Mouse (Mus musculus): ENCODE data around the gene Vmn1r219. TPM values are rescaled to one million over a fixed set of nuclear protein-coding genes. Genes with fewer than 3 reads are reported as not detected.
A peak's percentile ranks its signal among the peaks of the same experiment; 100 is the strongest.
"Not testable (repeated sequence)": the region's sequence is repeated elsewhere in the genome, so short reads cannot be mapped to it uniquely, and the experiment has no call there.

Vmn1r219 gene
- not detected in 2 replicates for polyA plus RNA-seq (2012; rRNA removed)

DNA sequence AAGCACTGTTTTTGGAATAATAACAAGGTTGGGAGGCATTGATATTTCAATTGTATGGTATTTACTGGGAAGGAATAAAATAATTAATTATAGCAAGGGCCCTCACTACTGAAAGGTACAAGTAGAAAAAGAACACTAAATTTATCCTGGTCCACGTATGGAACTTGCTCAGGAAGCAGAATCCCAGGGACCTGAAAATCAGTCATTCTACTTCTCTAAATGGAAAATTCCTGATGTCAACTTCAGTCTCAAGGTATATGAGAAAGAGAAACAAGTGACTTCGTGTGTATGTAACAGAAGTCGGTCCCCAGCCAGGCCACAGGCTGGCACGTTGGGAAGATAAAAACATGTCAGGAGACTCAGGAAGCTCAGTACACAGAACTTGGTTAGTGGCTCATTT lies at the start of gene Vmn1r219:
Gene Vmn1r219, plus strand, starts transcription at position 301 of the 400 bp plus-strand sequence.
- H3K4me3 ChIP-seq (ENCODE audit: insufficient read depth, low read depth, low read length): no peak within 1 kb of the TSS
- 74% methylated on average over 4 of the region's 4 CpGs for WGBS
- H3K27ac ChIP-seq (ENCODE audit: insufficient read depth, low read depth, low read length): no peak within 1 kb of the TSS
- no peak for DNase-seq
- no peaks in the 10 kb centered on the region for H3K27me3 ChIP-seq (replicated peaks; ENCODE audit: control insufficient read depth, insufficient read depth, low read length)
- H3K36me3 ChIP-seq (ENCODE audit: control insufficient read depth, insufficient read depth, low read length): no peaks in the 10 kb centered on the region
- TF ChIP-seq POLR2A (IDR thresholded peaks at IDR 0.05; ENCODE audit: low read depth, low read length) (no peak), CTCF (conservative IDR thresholded peaks at IDR 0.05; ENCODE audit: insufficient read depth, insufficient read length, low read depth, low read length) (no peak)
- no peaks in the 10 kb centered on the region for H3K4me1 ChIP-seq (ENCODE audit: control insufficient read depth, insufficient read depth, low read length)

GRCm38 (mm10) chr13:23118126-23118525 lies 41.0 kb upstream of the Vmn1r219 start, which contains the start of gene Vmn1r217:
Vmn1r217 (minus strand) TSS chr13:23118226.
- 46% methylated on average over 1 of the region's 1 CpGs for WGBS
- not testable (repeated sequence) for H3K36me3 ChIP-seq (ENCODE audit: control insufficient read depth, insufficient read depth, low read length); H3K4me1 ChIP-seq (ENCODE audit: control insufficient read depth, insufficient read depth, low read length); H3K4me3 ChIP-seq (ENCODE audit: insufficient read depth, low read depth, low read length); DNase-seq; H3K27me3 ChIP-seq (replicated peaks; ENCODE audit: control insufficient read depth, insufficient read depth, low read length); H3K27ac ChIP-seq (ENCODE audit: insufficient read depth, low read depth, low read length)

- Histone ChIP-seq H3K4me3 (ENCODE audit: insufficient read depth, low read depth, low read length) (no peak overlapping the region), H3K4me1 (ENCODE audit: control insufficient read depth, insufficient read depth, low read length) (no peaks in the 10 kb centered on the region), H3K27ac (ENCODE audit: insufficient read depth, low read depth, low read length) (no peak overlapping the region), H3K27me3 (replicated peaks; ENCODE audit: control insufficient read depth, insufficient read depth, low read length) (no peaks in the 10 kb centered on the region), H3K36me3 (ENCODE audit: control insufficient read depth, insufficient read depth, low read length) (no peaks in the 10 kb centered on the region)
- no peak for DNase-seq
- TF ChIP-seq CTCF (conservative IDR thresholded peaks at IDR 0.05; ENCODE audit: insufficient read depth, insufficient read length, low read depth, low read length) (no peak), POLR2A (IDR thresholded peaks at IDR 0.05; ENCODE audit: low read depth, low read length) (no peak)
- WGBS: 86% methylated on average over 2 of the region's 2 CpGs
These were observed 38.5 kb upstream of the Vmn1r219 start for GRCm38 (mm10) chr13:23120611-23121010.

DNA sequence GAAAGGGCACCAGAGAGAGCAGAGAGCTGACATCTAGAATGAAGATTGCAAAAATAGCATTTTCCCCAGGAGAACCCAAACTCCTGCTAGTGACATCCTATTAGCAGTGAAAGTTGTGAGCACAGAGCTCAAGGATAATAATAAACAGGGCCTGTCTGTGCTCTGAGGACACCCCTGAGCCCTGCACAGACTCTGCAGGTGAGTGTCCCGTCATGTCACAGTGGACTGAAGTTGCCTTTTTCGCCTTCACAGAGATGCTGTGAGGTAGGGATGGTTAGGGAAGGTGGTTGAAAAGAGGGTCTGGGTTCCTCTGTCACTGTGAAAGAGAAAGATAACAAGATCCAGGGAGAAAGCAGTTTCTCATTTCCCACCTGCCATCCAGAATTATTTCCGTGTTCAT lies 26.0 kb upstream of the Vmn1r219 start, which contains the start of gene Vmn1r218:
Gene Vmn1r218, plus strand, starts transcription at position 57 of the 400 bp plus-strand sequence.
- Histone ChIP-seq H3K27me3 (replicated peaks; ENCODE audit: control insufficient read depth, insufficient read depth, low read length) (no peaks in the 10 kb centered on the region), H3K4me3 (ENCODE audit: insufficient read depth, low read depth, low read length) (no peak within 1 kb of the TSS), H3K4me1 (ENCODE audit: control insufficient read depth, insufficient read depth, low read length) (no peaks in the 10 kb centered on the region), H3K36me3 (ENCODE audit: control insufficient read depth, insufficient read depth, low read length) (no peaks in the 10 kb centered on the region), H3K27ac (ENCODE audit: insufficient read depth, low read depth, low read length) (no peak within 1 kb of the TSS)
- WGBS: 59% methylated on average over 3 of the region's 3 CpGs
- DNase-seq: no peak
- TF ChIP-seq CTCF (conservative IDR thresholded peaks at IDR 0.05; ENCODE audit: insufficient read depth, insufficient read length, low read depth, low read length) (no peak), POLR2A (IDR thresholded peaks at IDR 0.05; ENCODE audit: low read depth, low read length) (no peak)

- Histone ChIP-seq H3K27ac (ENCODE audit: insufficient read depth, low read depth, low read length) (no peak overlapping the region), H3K4me1 (ENCODE audit: control insufficient read depth, insufficient read depth, low read length) (no peaks in the 10 kb centered on the region), H3K36me3 (ENCODE audit: control insufficient read depth, insufficient read depth, low read length) (no peaks in the 10 kb centered on the region), H3K27me3 (replicated peaks; ENCODE audit: control insufficient read depth, insufficient read depth, low read length) (no peaks in the 10 kb centered on the region), H3K4me3 (ENCODE audit: insufficient read depth, low read depth, low read length) (no peak overlapping the region)
- 50% methylated on average over 1 of the region's 1 CpGs for WGBS
- DNase-seq: no peak
- TF ChIP-seq CTCF (conservative IDR thresholded peaks at IDR 0.05; ENCODE audit: insufficient read depth, insufficient read length, low read depth, low read length) (no peak), POLR2A (IDR thresholded peaks at IDR 0.05; ENCODE audit: low read depth, low read length) (no peak)
These were observed 25.6 kb upstream of the Vmn1r219 start for GRCm38 (mm10) chr13:23133501-23133900.

GRCm38 (mm10) chr13:23138880-23139279 lies 20.2 kb upstream of the Vmn1r219 start:
- Histone ChIP-seq H3K27ac (ENCODE audit: insufficient read depth, low read depth, low read length) (no peak overlapping the region), H3K4me1 (ENCODE audit: control insufficient read depth, insufficient read depth, low read length) (no peaks in the 10 kb centered on the region), H3K27me3 (replicated peaks; ENCODE audit: control insufficient read depth, insufficient read depth, low read length) (no peaks in the 10 kb centered on the region), H3K4me3 (ENCODE audit: insufficient read depth, low read depth, low read length) (no peak overlapping the region), H3K36me3 (ENCODE audit: control insufficient read depth, insufficient read depth, low read length) (no peaks in the 10 kb centered on the region)
- TF ChIP-seq CTCF (conservative IDR thresholded peaks at IDR 0.05; ENCODE audit: insufficient read depth, insufficient read length, low read depth, low read length): no peak
- TF ChIP-seq POLR2A (IDR thresholded peaks at IDR 0.05; ENCODE audit: low read depth, low read length): no peak
- DNase-seq: no peak
- WGBS: 92% methylated on average over 2 of the region's 2 CpGs

DNA sequence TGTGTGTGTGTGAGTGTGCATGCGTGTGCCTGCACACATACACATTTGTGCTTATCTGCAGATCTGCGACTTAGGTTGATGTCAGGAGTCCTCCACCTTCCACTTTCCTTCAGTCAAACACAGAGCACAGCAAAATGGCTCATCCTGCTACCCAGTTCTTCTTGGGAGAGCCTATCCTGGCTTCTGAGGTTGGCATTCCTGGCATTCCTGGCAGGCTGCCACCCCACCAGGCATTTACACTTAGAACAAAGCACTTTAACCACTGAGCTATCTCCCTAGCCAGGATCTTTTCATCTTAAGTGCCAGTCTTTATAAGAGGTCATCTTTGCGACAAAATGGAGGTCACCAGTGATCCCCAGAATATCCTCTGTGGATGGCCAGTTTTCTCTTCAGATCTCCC lies 1.3 kb upstream of the Vmn1r219 start:
- Histone ChIP-seq H3K27me3 (replicated peaks; ENCODE audit: control insufficient read depth, insufficient read depth, low read length) (no peaks in the 10 kb centered on the region), H3K27ac (ENCODE audit: insufficient read depth, low read depth, low read length) (no peak overlapping the region), H3K4me1 (ENCODE audit: control insufficient read depth, insufficient read depth, low read length) (no peaks in the 10 kb centered on the region), H3K4me3 (ENCODE audit: insufficient read depth, low read depth, low read length) (no peak overlapping the region), H3K36me3 (ENCODE audit: control insufficient read depth, insufficient read depth, low read length) (no peaks in the 10 kb centered on the region)
- peak; percentile 60 for DNase-seq
- 72% methylated on average over 3 of the region's 3 CpGs for WGBS
- TF ChIP-seq POLR2A (IDR thresholded peaks at IDR 0.05; ENCODE audit: low read depth, low read length) (no peak), CTCF (conservative IDR thresholded peaks at IDR 0.05; ENCODE audit: insufficient read depth, insufficient read length, low read depth, low read length) (no peak)

- not testable (repeated sequence) for H3K4me1 ChIP-seq (ENCODE audit: control insufficient read depth, insufficient read depth, low read length); H3K36me3 ChIP-seq (ENCODE audit: control insufficient read depth, insufficient read depth, low read length); DNase-seq; H3K4me3 ChIP-seq (ENCODE audit: insufficient read depth, low read depth, low read length); H3K27ac ChIP-seq (ENCODE audit: insufficient read depth, low read depth, low read length); H3K27me3 ChIP-seq (replicated peaks; ENCODE audit: control insufficient read depth, insufficient read depth, low read length)
- 81% methylated on average over 4 of the region's 4 CpGs for WGBS
These were observed 7.4 kb downstream of the Vmn1r219 start for GRCm38 (mm10) chr13:23166471-23166870.

Measured in kidney, adult 2 months (tissue).